Mouse (Mus musculus) neutrophil, adult 65 days (primary cell): ENCODE measurements around the gene Gm21477. TPM values are rescaled to one million over a fixed set of nuclear protein-coding genes. Genes with fewer than 3 reads are reported as not detected.

Experiments
- total RNA-seq: library from RNA; stranded (reverse); gene quantifications from 2 replicates; pipeline ENCODE4 v1.2.4, GENCODE M21; 2023

The Gm21477 gene
- not detected in 2 replicates for total RNA-seq

GRCm38 (mm10) chrY:87116521-87116920 is at the start of gene Gm21477:
Gm21477 (plus strand) TSS chrY:87116821.

